Mouse (Mus musculus): ENCODE measurements at regions not wholly inside any gene's neighbourhood (a gene's known extent, or its start where the extent isn't known, plus 50 kb on each side); places are given as distances from the start of the nearest gene placed in this dataset.

GRCm38 (mm10) chr3:56261800-56262561 lies 78.5 kb upstream of the Nbea start:
- no peak overlapping the region for H3K27ac ChIP-seq (ENCODE audit: low read depth)
- H3K4me1 ChIP-seq (ENCODE audit: insufficient read depth) = no peaks in the 10 kb centered on the region
- no peak for TF ChIP-seq CTCF (IDR thresholded peaks at IDR 0.05; ENCODE audit: low read depth)
- no peak overlapping the region for H3K4me2 ChIP-seq
- WGBS = 84% methylated on average over 3 of the region's 3 CpGs
- H3K36me3 ChIP-seq (ENCODE audit: insufficient read depth) = no peaks in the 10 kb centered on the region
- no peak overlapping the region for H3K4me3 ChIP-seq (ENCODE audit: low read depth, low read length)
- H3K27me3 ChIP-seq (ENCODE audit: insufficient read depth, low read length) = no peaks in the 10 kb centered on the region
- ATAC-seq (ENCODE audit: insufficient read depth) (no peak), DNase-seq (no peak)
- H3K9me3 ChIP-seq (ENCODE audit: low read depth, low read length) = no peaks in the 10 kb centered on the region
- no peak overlapping the region for H3K9ac ChIP-seq

- no peak for TF ChIP-seq CTCF (IDR thresholded peaks at IDR 0.05; ENCODE audit: low read depth)
- H3K4me3 ChIP-seq (ENCODE audit: low read depth, low read length) = no peak overlapping the region
- H3K27ac ChIP-seq (ENCODE audit: low read depth) = no peak overlapping the region
- H3K9me3 ChIP-seq (ENCODE audit: low read depth, low read length) = no peaks in the 10 kb centered on the region
- 56% methylated on average over 5 of the region's 5 CpGs for WGBS
- H3K36me3 ChIP-seq (ENCODE audit: insufficient read depth) = no peaks in the 10 kb centered on the region
- no peaks in the 10 kb centered on the region for H3K27me3 ChIP-seq (ENCODE audit: insufficient read depth, low read length)
- DNase-seq (no peak), ATAC-seq (ENCODE audit: insufficient read depth) (no peak)
- H3K4me2 ChIP-seq = no peak overlapping the region
- no peak overlapping the region for H3K9ac ChIP-seq
- H3K4me1 ChIP-seq (ENCODE audit: insufficient read depth) = no peaks in the 10 kb centered on the region
These were observed 72.8 kb upstream of the Nbea start for GRCm38 (mm10) chr3:56256271-56256670.

- Histone ChIP-seq H3K9me3 (ENCODE audit: low read depth, low read length) (no peaks in the 10 kb centered on the region), H3K27ac (ENCODE audit: low read depth) (no peak overlapping the region), H3K4me3 (ENCODE audit: low read depth, low read length) (no peak overlapping the region), H3K9ac (no peak overlapping the region), H3K36me3 (ENCODE audit: insufficient read depth) (no peaks in the 10 kb centered on the region), H3K4me1 (ENCODE audit: insufficient read depth) (no peaks in the 10 kb centered on the region), H3K27me3 (ENCODE audit: insufficient read depth, low read length) (no peaks in the 10 kb centered on the region), H3K4me2 (no peak overlapping the region)
- no peak for TF ChIP-seq CTCF (IDR thresholded peaks at IDR 0.05; ENCODE audit: low read depth)
- ATAC-seq (ENCODE audit: insufficient read depth) (no peak), DNase-seq (peak; percentile 2)
- 16% methylated on average over 1 of the region's 1 CpGs for WGBS
These were observed 60.9 kb upstream of the Nbea start for GRCm38 (mm10) chr3:56244370-56244769.

- Histone ChIP-seq H3K27me3 (ENCODE audit: insufficient read depth, low read length) (no peaks in the 10 kb centered on the region), H3K27ac (ENCODE audit: low read depth) (no peak overlapping the region), H3K36me3 (ENCODE audit: insufficient read depth) (no peaks in the 10 kb centered on the region), H3K4me2 (no peak overlapping the region), H3K9me3 (ENCODE audit: low read depth, low read length) (no peaks in the 10 kb centered on the region), H3K4me3 (ENCODE audit: low read depth, low read length) (no peak overlapping the region), H3K4me1 (ENCODE audit: insufficient read depth) (no peaks in the 10 kb centered on the region), H3K9ac (no peak overlapping the region)
- TF ChIP-seq CTCF (IDR thresholded peaks at IDR 0.05; ENCODE audit: low read depth) = no peak
- DNase-seq (no peak), ATAC-seq (ENCODE audit: insufficient read depth) (no peak)
- 70% methylated on average over 2 of the region's 2 CpGs for WGBS
These were observed 54.7 kb upstream of the Nbea start for GRCm38 (mm10) chr3:56238228-56238627.

- Histone ChIP-seq H3K36me3 (ENCODE audit: insufficient read depth) (no peaks in the 10 kb centered on the region), H3K4me2 (no peak overlapping the region), H3K9me3 (ENCODE audit: low read depth, low read length) (no peaks in the 10 kb centered on the region), H3K27ac (ENCODE audit: low read depth) (no peak overlapping the region), H3K27me3 (ENCODE audit: insufficient read depth, low read length) (no peaks in the 10 kb centered on the region), H3K4me3 (ENCODE audit: low read depth, low read length) (no peak overlapping the region), H3K9ac (no peak overlapping the region), H3K4me1 (ENCODE audit: insufficient read depth) (no peaks in the 10 kb centered on the region)
- DNase-seq = no peak
- no peak for TF ChIP-seq CTCF (IDR thresholded peaks at IDR 0.05; ENCODE audit: low read depth)
- WGBS = 60% methylated on average over 1 of the region's 1 CpGs
- no peak for ATAC-seq (ENCODE audit: insufficient read depth)
These were observed 52.7 kb upstream of the Nbea start for GRCm38 (mm10) chr3:56236163-56236562.

Measured in lung, embryonic 14.5 days (tissue).